In the genomic region with DNA sequence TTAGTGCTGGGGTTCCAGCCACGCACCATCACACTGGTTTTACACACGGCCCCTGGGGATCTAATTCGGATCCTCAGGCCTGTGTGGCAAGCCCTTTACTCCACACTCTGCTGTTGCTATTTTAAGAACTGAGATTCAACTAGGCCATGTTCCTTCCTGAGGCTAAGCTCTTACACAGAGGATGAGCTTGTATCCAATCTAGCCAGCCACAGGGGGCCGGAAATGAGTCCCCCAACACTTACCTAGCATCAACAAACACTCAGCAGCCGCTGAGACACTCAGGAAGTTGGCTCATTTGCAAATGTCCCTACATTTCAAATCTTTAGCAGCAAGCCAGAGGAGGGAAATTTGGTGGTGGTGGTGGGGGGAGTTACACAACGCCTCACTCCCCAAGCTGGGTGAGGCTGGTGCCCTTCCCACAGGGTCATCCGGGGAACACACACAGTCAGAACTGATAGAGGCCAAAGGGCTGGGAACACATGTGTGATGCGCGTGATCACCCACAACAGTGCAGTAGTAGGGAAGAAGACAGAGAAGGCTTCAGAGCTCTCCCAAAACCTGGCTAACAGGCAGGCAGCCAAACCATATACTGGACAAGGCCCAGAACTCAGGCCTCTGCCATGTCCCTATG, we compare ENCODE assay signal across 8 mouse cellular contexts. TPM values are rescaled to one million over a fixed set of nuclear protein-coding genes. Genes with fewer than 3 reads are reported as not detected.
DNase-seq lines count a peak whose midpoint lies in the region; ATAC-seq lines count a peak whose summit lies in the region.

No protein-coding gene starts in this region.

- DNase-seq in forebrain, embryonic 10.5 days (ENCODE audit: extremely low spot score, low spot score) = no peak
- DNase-seq in 416B (ENCODE audit: low read depth) = peak; percentile 91
- peak; percentile 55 for DNase-seq in lung, postnatal 14 days
- DNase-seq in left cerebral cortex, adult 18-20 months (ENCODE audit: low spot score in 2 of 2) = no peak
- DNase-seq in embryo, embryonic 11 days = no peak

- 62% methylated on average over 9 of the region's 9 CpGs for WGBS in forebrain, embryonic 10.5 days
- WGBS in forebrain, embryonic 13.5 days = 75% methylated on average over 9 of the region's 9 CpGs
- 34% methylated on average over 9 of the region's 9 CpGs for whole genome bisulfite sequencing in heart, embryonic 12.5 days

- H3K36me3 ChIP-seq in forebrain, embryonic 10.5 days (replicated peaks) = no peaks in the 10 kb centered on the region
- no peaks in the 10 kb centered on the region for H3K36me3 ChIP-seq in forebrain, embryonic 13.5 days (ENCODE audit: poor library complexity, severe bottlenecking)
- H3K36me3 ChIP-seq in heart, embryonic 12.5 days = no peaks in the 10 kb centered on the region

- H3K27me3 ChIP-seq in forebrain, embryonic 10.5 days (ENCODE audit: poor library complexity, severe bottlenecking) = peaks cover 13% of the 10 kb centered on the region
- no peaks in the 10 kb centered on the region for H3K27me3 ChIP-seq in forebrain, embryonic 13.5 days
- H3K27me3 ChIP-seq in heart, embryonic 12.5 days (replicated peaks) = no peaks in the 10 kb centered on the region

- H3K9ac ChIP-seq in forebrain, embryonic 13.5 days = no peak overlapping the region
- H3K9ac ChIP-seq in heart, embryonic 12.5 days = peak overlapping the region; percentile 51

- no peaks in the 10 kb centered on the region for H3K9me3 ChIP-seq in forebrain, embryonic 10.5 days
- H3K9me3 ChIP-seq in forebrain, embryonic 13.5 days (replicated peaks) = no peaks in the 10 kb centered on the region
- H3K9me3 ChIP-seq in heart, embryonic 12.5 days (replicated peaks) = no peaks in the 10 kb centered on the region

- no peak overlapping the region for H3K4me3 ChIP-seq in forebrain, embryonic 10.5 days
- H3K4me3 ChIP-seq in forebrain, embryonic 13.5 days = no peak overlapping the region
- no peak overlapping the region for H3K4me3 ChIP-seq in heart, embryonic 12.5 days

- no peak overlapping the region for H3K4me2 ChIP-seq in forebrain, embryonic 13.5 days
- H3K4me2 ChIP-seq in heart, embryonic 12.5 days = no peak overlapping the region

- ATAC-seq in forebrain, embryonic 13.5 days = no peak
- ATAC-seq in heart, embryonic 12.5 days (ENCODE audit: insufficient number of reproducible peaks, low FRiP score) = no peak
- ATAC-seq in CD4-positive, CD25-positive, alpha-beta regulatory T cell, adult 4 months = no peak

- peak overlapping the region; percentile 62 for H3K27ac ChIP-seq in forebrain, embryonic 10.5 days
- H3K27ac ChIP-seq in forebrain, embryonic 13.5 days = no peak overlapping the region
- H3K27ac ChIP-seq in heart, embryonic 12.5 days (ENCODE audit: poor library complexity, severe bottlenecking) = peak overlapping the region; percentile 72

- peaks cover 29% of the 10 kb centered on the region for H3K4me1 ChIP-seq in forebrain, embryonic 10.5 days
- peaks cover 13% of the 10 kb centered on the region for H3K4me1 ChIP-seq in forebrain, embryonic 13.5 days
- peaks cover 32% of the 10 kb centered on the region for H3K4me1 ChIP-seq in heart, embryonic 12.5 days (replicated peaks)

RNA-seq across cellular contexts. Expression of a gene that starts 2.4 kb away (rescaled TPM):
- polyA plus RNA-seq in forebrain, embryonic 10.5 days (2016; fragmentation: Nextera tagmentation; extraction: Ambion mirVana) = 5.1 and 7.3 TPM in 2 replicates
- polyA plus RNA-seq in forebrain, embryonic 13.5 days (2015; fragmentation: Nextera tagmentation; extraction: Ambion mirVana) = 1.5 and 2.1 TPM in 2 replicates
- 2.3 and 4.3 TPM in 2 replicates for polyA plus RNA-seq in heart, embryonic 12.5 days (2016; fragmentation: Nextera tagmentation; extraction: Ambion mirVana)
- not detected for polyA plus RNA-seq in CD4-positive, CD25-positive, alpha-beta regulatory T cell, adult 4 months (2017; shearing (Covaris generic))
- total RNA-seq in left cerebral cortex, adult 18-20 months (2021) = 1 to 10 TPM; 7.1 to 9.8 TPM

RNA-seq across cellular contexts. Expression of a gene that starts 25.5 kb away (rescaled TPM):
- 23.6 and 24.2 TPM in 2 replicates for polyA plus RNA-seq in forebrain, embryonic 10.5 days (2016; fragmentation: Nextera tagmentation; extraction: Ambion mirVana)
- polyA plus RNA-seq in forebrain, embryonic 13.5 days (2015; fragmentation: Nextera tagmentation; extraction: Ambion mirVana) = 23.3 and 26.4 TPM in 2 replicates
- polyA plus RNA-seq in heart, embryonic 12.5 days (2016; fragmentation: Nextera tagmentation; extraction: Ambion mirVana) = 25.1 and 25.8 TPM in 2 replicates
- polyA plus RNA-seq in CD4-positive, CD25-positive, alpha-beta regulatory T cell, adult 4 months (2017; shearing (Covaris generic)) = 10 to 100 TPM; 24.5 to 25.6 TPM
- 10 to 100 TPM; 27.4 to 30.2 TPM for total RNA-seq in left cerebral cortex, adult 18-20 months (2021)

RNA-seq across cellular contexts. Expression of a gene that starts 40.5 kb away (rescaled TPM):
- 84.9 and 89.6 TPM in 2 replicates for polyA plus RNA-seq in forebrain, embryonic 10.5 days (2016; fragmentation: Nextera tagmentation; extraction: Ambion mirVana)
- polyA plus RNA-seq in forebrain, embryonic 13.5 days (2015; fragmentation: Nextera tagmentation; extraction: Ambion mirVana) = 95.0 and 105 TPM in 2 replicates
- 56.4 TPM in 2 replicates for polyA plus RNA-seq in heart, embryonic 12.5 days (2016; fragmentation: Nextera tagmentation; extraction: Ambion mirVana)
- 10 to 100 TPM; 66.2 to 86.1 TPM for polyA plus RNA-seq in CD4-positive, CD25-positive, alpha-beta regulatory T cell, adult 4 months (2017; shearing (Covaris generic))
- total RNA-seq in left cerebral cortex, adult 18-20 months (2021) = 10 to 100 TPM; 37.3 to 40.0 TPM

RNA-seq across cellular contexts. Expression of a gene that starts 54.7 kb away (rescaled TPM):
- 61.9 and 62.0 TPM in 2 replicates for polyA plus RNA-seq in forebrain, embryonic 10.5 days (2016; fragmentation: Nextera tagmentation; extraction: Ambion mirVana)
- 75.7 and 81.0 TPM in 2 replicates for polyA plus RNA-seq in forebrain, embryonic 13.5 days (2015; fragmentation: Nextera tagmentation; extraction: Ambion mirVana)
- 33.8 and 35.5 TPM in 2 replicates for polyA plus RNA-seq in heart, embryonic 12.5 days (2016; fragmentation: Nextera tagmentation; extraction: Ambion mirVana)
- 100 to 1,000 TPM in 1 of 2 experiments, 10 to 100 TPM in 1; 86.1 to 107 TPM for polyA plus RNA-seq in CD4-positive, CD25-positive, alpha-beta regulatory T cell, adult 4 months (2017; shearing (Covaris generic))
- total RNA-seq in left cerebral cortex, adult 18-20 months (2021) = 10 to 100 TPM; 68.6 to 71.2 TPM

RNA-seq across cellular contexts. Expression of a gene that starts 54.8 kb away (rescaled TPM):
- 18.0 and 18.1 TPM in 2 replicates for polyA plus RNA-seq in forebrain, embryonic 10.5 days (2016; fragmentation: Nextera tagmentation; extraction: Ambion mirVana)
- 34.6 and 35.2 TPM in 2 replicates for polyA plus RNA-seq in forebrain, embryonic 13.5 days (2015; fragmentation: Nextera tagmentation; extraction: Ambion mirVana)
- 27.4 and 27.9 TPM in 2 replicates for polyA plus RNA-seq in heart, embryonic 12.5 days (2016; fragmentation: Nextera tagmentation; extraction: Ambion mirVana)
- polyA plus RNA-seq in CD4-positive, CD25-positive, alpha-beta regulatory T cell, adult 4 months (2017; shearing (Covaris generic)) = 10 to 100 TPM; 11.0 to 25.8 TPM
- total RNA-seq in left cerebral cortex, adult 18-20 months (2021) = 10 to 100 TPM; 69.2 to 81.8 TPM

Comparison
In these comparisons a context has a peak if more than half of its experiments do, and no peak if none do; other contexts are left out.
1. DNase-seq: peak in 416B (single experiment) and lung, postnatal 14 days (single experiment); none in forebrain, embryonic 10.5 days (single experiment), left cerebral cortex, adult 18-20 months (0 of 2) and embryo, embryonic 11 days (single experiment).